Mouse (Mus musculus) ES-E14 (cell line): Measurements from ENCODE around the gene Pprc1. TPM values are rescaled to one million over a fixed set of nuclear protein-coding genes. Genes with fewer than 3 reads are reported as not detected.

Experiments
- DNase-seq: peaks from one replicate; pipeline ENCODE4 v3.0.0-alpha.2; 2013; ENCODE audit warnings: low read depth, low spot score
- H3K27ac ChIP-seq: 2 replicates; pipeline ENCODE4 v1.5.1; 2012; ENCODE audit warnings: low read depth, mild to moderate bottlenecking, low read length, moderate library complexity, mixed read lengths; ENCODE audit not compliant: poor library complexity, insufficient read depth, severe bottlenecking
- H3K36me3 ChIP-seq: 2 replicates; pipeline ENCODE4 v1.6.1; 2012; ENCODE audit warnings: mild to moderate bottlenecking, low read length, moderate library complexity, mixed read lengths; ENCODE audit not compliant: control insufficient read depth, poor library complexity, insufficient read depth, severe bottlenecking
- H3K4me1 ChIP-seq, 2 experiments: fragments of 150-350 bp in 1 of 2; sonication (generic) in 1 of 2; 2 replicates each; pipeline ENCODE4 v1.6.1; 2012; ENCODE audit warnings: low read length in 2 of 2, mild to moderate bottlenecking in 1 of 2, mixed read lengths in 1 of 2; ENCODE audit not compliant: control insufficient read depth in 2 of 2, insufficient read depth in 2 of 2, poor library complexity in 1 of 2
- H3K4me3 ChIP-seq, 2 experiments: fragments of 150-350 bp in 1 of 2; sonication (generic) in 1 of 2; 2 replicates each; pipeline ENCODE4 v1.5.1; 2012; ENCODE audit warnings: low read length in 2 of 2, low read depth in 1 of 2, mild to moderate bottlenecking in 1 of 2, mixed read lengths in 1 of 2; ENCODE audit not compliant: insufficient read depth in 1 of 2, poor library complexity in 1 of 2, severe bottlenecking in 1 of 2
- H3K9ac ChIP-seq: 2 replicates; pipeline ENCODE4 v1.6.1; 2012; ENCODE audit warnings: low read depth, mild to moderate bottlenecking, low read length, mixed read lengths; ENCODE audit not compliant: poor library complexity, insufficient read depth, severe bottlenecking
- H3K9me3 ChIP-seq: fragments of 150-350 bp; sonication (generic); 2 replicates; pipeline ENCODE4 v1.6.1; 2012; ENCODE audit warnings: low read depth, mild to moderate bottlenecking, low read length; ENCODE audit not compliant: control insufficient read depth, insufficient read depth
- CHD2 ChIP-seq: IDR thresholded peaks from 2 replicates; pipeline ENCODE4 v1.6.1; 2014; ENCODE audit warnings: mild to moderate bottlenecking, low read depth, low read length, inconsistent platforms
- HCFC1 ChIP-seq: IDR thresholded peaks from 2 replicates; pipeline ENCODE4 v1.6.1; 2012; ENCODE audit warnings: low read length, inconsistent platforms, borderline replicate concordance; ENCODE audit not compliant: insufficient read depth
- MAFK ChIP-seq: IDR thresholded peaks from 2 replicates; pipeline ENCODE4 v1.6.1; 2014; ENCODE audit warnings: mild to moderate bottlenecking, low read depth, low read length, inconsistent platforms; ENCODE audit not compliant: insufficient read depth
- ZC3H11A ChIP-seq: IDR thresholded peaks from 2 replicates; pipeline ENCODE4 v1.6.1; 2012; ENCODE audit warnings: low read depth, mild to moderate bottlenecking, inconsistent platforms, low read length, borderline replicate concordance
- ZNF384 ChIP-seq: IDR thresholded peaks from 2 replicates; pipeline ENCODE4 v1.6.1; 2012; ENCODE audit warnings: low read depth, low read length, inconsistent platforms
- in situ Hi-C, 2 experiments: fragments of 600-800 bp; cut with MboI; formaldehyde crosslinking; loops; one replicate each; pipeline ENCODE4 v1.15.1; 2025; ENCODE audit warnings: low sequenced_read_pairs in 2 of 2, inconsistent platforms in 1 of 2; ENCODE audit not compliant: unreplicated experiment in 2 of 2
- total RNA-seq: library from RNA; depleted of rRNA; stranded (reverse); fragments of 300-350 nt; gene quantifications from 2 replicates; pipeline ENCODE4 v1.2.3, GENCODE M21; 2012

The Pprc1 gene
- total RNA-seq, 1 experiment, result 68.4 TPM

- peak within 1 kb of the TSS; percentile 95 for H3K9ac ChIP-seq
- H3K27ac ChIP-seq, result peak within 1 kb of the TSS; percentile 90
- peaks cover 12 to 20% of the 10 kb centered on the region in 2 experiments for H3K4me1 ChIP-seq
- peak; percentile 97 for DNase-seq
- peak within 1 kb of the TSS; percentile 87 to 91 for H3K4me3 ChIP-seq
- in situ Hi-C loops, result no loop called here
- peaks cover 50% of the 10 kb centered on the region for H3K36me3 ChIP-seq
- H3K9me3 ChIP-seq, result no peaks in the 10 kb centered on the region
- TF ChIP-seq CHD2 (no peak), ZNF384 (no peak), ZC3H11A (peak; percentile 17; the same call in 1 of the 2 replicates), MAFK (0 out of 2 replicates have a peak, but pooled peaks have one; percentile 7), HCFC1 (peak; percentile 86)
Observed at GRCm38 (mm10) chr19:46075616-46076607, 31.2 kb downstream of the Pprc1 start, which contains the start of gene Nolc1. TSS of gene Nolc1 (plus strand) at chr19:46075863.

DNA sequence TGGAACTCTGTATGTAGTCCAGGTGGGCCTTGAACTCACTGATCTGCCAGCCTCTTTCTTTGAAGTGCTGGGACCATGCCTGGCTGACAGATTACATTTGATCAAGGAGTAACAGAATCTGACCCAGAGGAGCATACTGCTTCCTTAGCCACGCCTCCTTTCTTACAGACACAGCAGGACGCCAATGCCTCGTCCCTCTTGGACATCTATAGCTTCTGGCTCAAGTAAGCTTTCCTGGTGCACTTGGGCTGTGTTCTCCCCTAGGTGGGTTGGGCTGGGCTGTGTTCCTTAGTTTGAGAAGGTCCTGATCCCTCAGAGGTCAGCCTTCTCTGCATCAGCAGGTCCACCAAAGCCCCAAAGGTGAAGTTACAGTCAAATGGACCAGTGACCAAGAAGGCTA lies 33.8 kb downstream of the Pprc1 start:
- TF ChIP-seq MAFK (no peak), ZNF384 (no peak), HCFC1 (no peak), CHD2 (no peak), ZC3H11A (no peak)
- Histone ChIP-seq H3K9ac (no peak overlapping the region), H3K9me3 (no peaks in the 10 kb centered on the region), H3K27ac (no peak overlapping the region), H3K4me1 (peaks cover 7 to 12% of the 10 kb centered on the region in 2 experiments; a peak in 3 of 4 replicates), H3K36me3 (peaks cover 57% of the 10 kb centered on the region), H3K4me3 (no peak overlapping the region)
- in situ Hi-C loops, result no loop called here
- no peak for DNase-seq

- H3K4me3 ChIP-seq, result no peak overlapping the region
- peaks cover 48% of the 10 kb centered on the region for H3K36me3 ChIP-seq
- in situ Hi-C loops, result no loop called here
- H3K4me1 ChIP-seq, result peaks cover 0 to 3% of the 10 kb centered on the region in 2 experiments; a peak in 1 of 4 replicates
- DNase-seq, result no peak
- TF ChIP-seq ZNF384 (no peak), MAFK (no peak), CHD2 (no peak), HCFC1 (no peak), ZC3H11A (no peak)
- H3K9me3 ChIP-seq, result no peaks in the 10 kb centered on the region
- H3K9ac ChIP-seq, result no peak overlapping the region
- no peak overlapping the region for H3K27ac ChIP-seq
Observed at GRCm38 (mm10) chr19:46085185-46085584, 40.5 kb downstream of the Pprc1 start.

DNA sequence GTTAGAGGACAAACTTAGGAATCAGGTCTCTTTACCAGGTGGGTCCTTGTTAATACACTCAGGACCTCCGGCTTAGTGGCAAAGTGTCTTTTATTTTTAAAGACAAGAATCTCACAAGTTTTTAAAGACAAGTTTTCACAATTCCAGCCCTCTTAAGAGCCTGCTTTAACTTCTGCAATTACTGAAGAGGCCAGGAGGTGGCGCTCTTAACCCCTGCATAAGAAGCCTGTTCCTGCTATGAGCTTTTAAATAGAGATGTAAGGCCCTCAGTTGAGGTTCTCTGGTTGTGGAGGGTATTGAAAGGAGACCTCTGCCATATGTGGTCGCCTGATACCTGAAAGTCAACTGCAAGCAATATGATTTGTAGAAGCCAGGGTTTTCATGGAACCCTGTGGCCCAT lies 41.7 kb downstream of the Pprc1 start:
- DNase-seq, result peak; percentile 78
- Histone ChIP-seq H3K9ac (no peak overlapping the region), H3K27ac (no peak overlapping the region), H3K9me3 (no peaks in the 10 kb centered on the region), H3K4me1 (peaks cover 0 to 3% of the 10 kb centered on the region in 2 experiments; a peak in 1 of 4 replicates), H3K36me3 (peaks cover 37% of the 10 kb centered on the region), H3K4me3 (no peak overlapping the region)
- no peak for TF ChIP-seq ZC3H11A
- no peak for TF ChIP-seq MAFK
- no peak for TF ChIP-seq HCFC1
- TF ChIP-seq ZNF384, result no peak
- in situ Hi-C loops, result no loop called here
